Mouse (Mus musculus) heart, embryonic 13.5 days (tissue): ENCODE measurements around the gene Mknk1. TPM values are rescaled to one million over a fixed set of nuclear protein-coding genes. Genes with fewer than 3 reads are reported as not detected.
A peak's percentile ranks its signal among the peaks of the same experiment; 100 is the strongest.

Source experiments
- ATAC-seq: fragments of 200-750 bp; cut with Nextera tagmentation; 2 replicates; pipeline ENCODE4 v1.8.0; 2017; ENCODE audit warnings: moderate TSS enrichment; ENCODE audit not compliant: insufficient number of reproducible peaks, low FRiP score, low TSS enrichment; ENCODE audit errors: extremely low read depth
- H3K27ac ChIP-seq: fragments of 300-500 bp; sonication (generic); replicated peaks from 2 replicates; pipeline ENCODE4 v1.5.1; 2015; ENCODE audit warnings: moderate library complexity, mild to moderate bottlenecking, inconsistent platforms
- H3K27me3 ChIP-seq: fragments of 300-500 bp; sonication (generic); replicated peaks from 2 replicates; pipeline ENCODE4 v1.6.1; 2015; ENCODE audit warnings: mild to moderate bottlenecking, inconsistent platforms
- H3K36me3 ChIP-seq: fragments of 300-500 bp; sonication (generic); 2 replicates; pipeline ENCODE4 v1.6.1; 2015; ENCODE audit warnings: mild to moderate bottlenecking, inconsistent platforms
- H3K4me1 ChIP-seq: fragments of 300-500 bp; sonication (generic); 2 replicates; pipeline ENCODE4 v1.6.1; 2015; ENCODE audit warnings: inconsistent platforms
- H3K4me2 ChIP-seq: fragments of 300-500 bp; sonication (generic); 2 replicates; pipeline ENCODE4 v1.6.1; 2015; ENCODE audit warnings: inconsistent platforms, mild to moderate bottlenecking, moderate library complexity
- H3K4me3 ChIP-seq: fragments of 300-500 bp; sonication (generic); 2 replicates; pipeline ENCODE4 v1.5.1; 2015; ENCODE audit warnings: moderate library complexity, mild to moderate bottlenecking, inconsistent platforms
- H3K9ac ChIP-seq: fragments of 300-500 bp; sonication (generic); 2 replicates; pipeline ENCODE4 v1.6.1; 2015; ENCODE audit warnings: inconsistent platforms, mild to moderate bottlenecking, moderate library complexity
- H3K9me3 ChIP-seq: fragments of 300-500 bp; sonication (generic); 2 replicates; pipeline ENCODE4 v1.6.1; 2016; ENCODE audit warnings: inconsistent platforms
- WGBS: fragments of 180-500 bp; shearing (Covaris S2); methylation state at CpG from one replicate; pipeline ENCODE4 v1.1.7; 2015; ENCODE audit warnings: mixed read lengths; 5-methylcytosine and 5-hydroxymethylcytosine counted together
- polyA plus RNA-seq: library from polyadenylated mRNA; unstranded; fragments of >200 nt; fragmentation: Nextera tagmentation; extraction: Ambion mirVana; gene quantifications from 2 replicates; pipeline ENCODE4 v1.2.1, GENCODE M21; 2015

Gene Mknk1
- polyA plus RNA-seq, 1 experiment from 2014 or later: 18.6 TPM

DNA sequence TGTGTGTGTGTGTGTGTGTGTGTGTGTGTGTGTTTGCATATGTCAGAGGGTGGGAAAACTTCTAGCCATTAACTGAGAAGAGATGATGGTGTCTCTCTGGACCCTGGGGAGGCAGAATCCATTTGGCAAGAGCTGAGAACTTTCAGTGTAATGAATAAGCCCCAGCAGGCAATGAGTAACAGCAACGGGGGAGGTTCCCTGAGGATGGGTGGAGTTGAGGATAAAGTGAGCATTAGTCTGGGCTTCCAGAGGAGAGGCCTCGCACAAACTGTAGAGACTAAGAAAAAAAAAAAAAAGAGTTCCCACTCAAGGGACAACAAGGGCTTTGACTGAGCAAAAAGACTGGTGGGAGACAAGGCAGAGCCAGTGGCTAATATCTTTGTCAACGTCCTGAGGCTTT is 55.3 kb downstream of the Mknk1 start:
- WGBS: 21% methylated on average over 3 of the region's 3 CpGs
- Histone ChIP-seq H3K4me1 (peaks cover 20% of the 10 kb centered on the region), H3K4me2 (no peak overlapping the region), H3K27me3 (peaks cover 88% of the 10 kb centered on the region), H3K9me3 (no peaks in the 10 kb centered on the region), H3K9ac (no peak overlapping the region), H3K36me3 (no peaks in the 10 kb centered on the region), H3K4me3 (no peak overlapping the region), H3K27ac (no peak overlapping the region)
- no peak for ATAC-seq

DNA sequence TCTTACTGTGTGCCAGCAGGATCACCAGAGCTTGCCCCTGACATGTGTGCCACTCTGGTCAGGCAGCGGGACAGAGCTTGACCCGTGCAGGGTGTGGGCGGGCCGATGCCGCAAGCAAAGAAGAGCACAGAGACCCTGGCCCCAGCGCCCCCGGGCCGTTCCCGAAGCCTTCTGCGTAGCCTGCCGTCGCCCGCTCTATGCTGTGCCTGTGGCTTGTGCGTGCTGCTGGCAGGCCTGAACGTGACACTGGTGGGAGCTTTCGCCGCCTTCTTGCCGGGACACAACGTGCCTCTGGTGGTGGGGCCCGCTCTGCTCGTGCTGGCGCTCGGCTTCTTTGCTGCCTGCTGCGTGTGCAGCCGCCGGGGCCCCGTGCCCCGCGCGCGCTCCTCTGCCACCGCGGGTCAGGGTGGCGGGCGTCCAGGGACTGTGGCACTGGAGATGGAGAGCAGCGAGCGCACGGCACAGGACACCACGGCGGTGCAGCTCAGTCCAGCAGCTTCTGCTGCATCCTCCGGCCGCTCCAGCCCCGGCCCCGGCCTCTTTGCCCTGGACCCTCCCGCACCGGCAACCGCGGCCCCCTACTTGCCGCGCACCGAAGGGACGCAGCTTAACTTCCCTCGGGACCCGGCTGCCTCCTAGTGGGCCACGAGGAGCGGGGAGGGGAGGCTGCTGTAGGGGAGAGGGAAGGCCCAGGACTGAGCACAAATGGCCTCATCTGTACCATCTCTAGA is 59.1 kb downstream of the Mknk1 start:
- Histone ChIP-seq H3K9ac (peak overlapping the region; percentile 72), H3K27ac (no peak overlapping the region), H3K36me3 (no peaks in the 10 kb centered on the region), H3K4me3 (peak overlapping the region; percentile 52), H3K4me1 (peaks cover 8% of the 10 kb centered on the region), H3K27me3 (peaks cover 88% of the 10 kb centered on the region), H3K9me3 (no peaks in the 10 kb centered on the region), H3K4me2 (peak overlapping the region; percentile 80)
- ATAC-seq: no peak
- 1% methylated on average over 53 of the region's 56 CpGs for WGBS

DNA sequence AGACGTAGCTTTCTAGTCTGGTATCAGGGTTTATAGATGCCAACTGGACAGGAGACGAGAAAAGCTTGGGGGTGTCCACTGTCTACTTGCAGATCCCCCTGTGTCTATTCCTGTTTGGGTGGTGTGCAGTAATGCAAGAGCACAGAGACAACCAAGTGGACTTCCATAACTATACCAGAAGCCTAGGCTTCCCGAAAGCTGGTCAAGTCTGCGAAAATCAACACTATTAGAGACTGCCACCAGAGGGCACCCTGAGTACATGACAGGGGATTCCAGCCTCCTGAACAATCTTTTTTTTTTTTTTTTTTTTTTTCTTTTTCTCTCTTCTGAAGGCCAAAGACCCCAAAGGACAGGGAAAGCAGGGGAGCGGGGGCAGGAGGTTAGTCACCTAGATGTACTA is 63.8 kb downstream of the Mknk1 start:
- Histone ChIP-seq H3K9ac (no peak overlapping the region), H3K27ac (no peak overlapping the region), H3K36me3 (no peaks in the 10 kb centered on the region), H3K4me3 (no peak overlapping the region), H3K4me2 (no peak overlapping the region), H3K4me1 (peaks cover 6% of the 10 kb centered on the region), H3K27me3 (peaks cover 96% of the 10 kb centered on the region), H3K9me3 (no peaks in the 10 kb centered on the region)
- no peak for ATAC-seq
- WGBS: 17% methylated on average over 5 of the region's 5 CpGs

DNA sequence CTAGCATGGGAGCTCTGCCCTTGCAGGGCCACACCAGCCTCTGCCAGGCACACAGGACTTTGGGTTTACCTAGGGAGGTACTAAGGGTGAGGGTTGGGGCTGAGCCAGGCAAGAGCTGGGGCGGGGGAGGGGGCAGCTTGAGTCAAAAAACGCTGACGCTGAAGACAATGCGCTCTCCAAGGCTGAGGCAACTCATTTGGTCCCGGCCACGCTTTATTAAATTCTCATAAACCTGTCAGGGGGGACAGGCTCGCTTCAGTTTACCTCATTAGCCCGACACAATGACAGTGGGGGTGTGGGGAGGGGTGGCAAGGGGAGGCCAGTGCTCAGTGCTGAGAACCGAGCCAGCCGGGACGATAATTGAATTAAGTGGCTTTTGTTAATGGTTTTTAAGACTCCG is 65.4 kb downstream of the Mknk1 start:
- Histone ChIP-seq H3K4me2 (no peak overlapping the region), H3K27me3 (peaks cover 96% of the 10 kb centered on the region), H3K36me3 (no peaks in the 10 kb centered on the region), H3K27ac (no peak overlapping the region), H3K4me3 (no peak overlapping the region), H3K4me1 (peaks cover 10% of the 10 kb centered on the region), H3K9me3 (no peaks in the 10 kb centered on the region), H3K9ac (no peak overlapping the region)
- ATAC-seq: no peak
- 16% methylated on average over 12 of the region's 12 CpGs for WGBS

DNA sequence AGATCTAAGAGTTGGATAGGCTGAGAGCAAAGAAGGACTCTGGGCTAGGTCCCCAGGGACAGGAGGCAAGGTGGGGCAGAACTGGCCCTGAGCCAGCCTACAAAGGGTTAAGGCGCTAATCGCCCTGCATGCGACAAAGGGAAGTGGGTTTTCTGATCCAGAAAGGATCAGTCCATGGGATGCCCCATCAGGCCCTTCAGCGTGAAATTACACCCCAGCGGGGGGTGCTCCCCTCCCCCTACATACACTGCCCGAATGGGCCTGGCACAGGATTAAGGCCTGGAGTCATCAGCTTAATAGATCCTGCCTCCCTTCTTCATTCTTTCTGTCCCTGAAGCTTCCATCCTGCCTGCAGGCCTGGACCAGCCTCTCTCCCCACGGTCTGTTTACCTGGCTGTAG is 66.7 kb downstream of the Mknk1 start:
- H3K9me3 ChIP-seq: no peaks in the 10 kb centered on the region
- H3K27ac ChIP-seq: no peak overlapping the region
- H3K9ac ChIP-seq: no peak overlapping the region
- H3K4me3 ChIP-seq: no peak overlapping the region
- H3K27me3 ChIP-seq: peaks cover 92% of the 10 kb centered on the region
- WGBS: 13% methylated on average over 7 of the region's 7 CpGs
- peaks cover 10% of the 10 kb centered on the region for H3K4me1 ChIP-seq
- no peak for ATAC-seq
- H3K4me2 ChIP-seq: no peak overlapping the region
- no peaks in the 10 kb centered on the region for H3K36me3 ChIP-seq

DNA sequence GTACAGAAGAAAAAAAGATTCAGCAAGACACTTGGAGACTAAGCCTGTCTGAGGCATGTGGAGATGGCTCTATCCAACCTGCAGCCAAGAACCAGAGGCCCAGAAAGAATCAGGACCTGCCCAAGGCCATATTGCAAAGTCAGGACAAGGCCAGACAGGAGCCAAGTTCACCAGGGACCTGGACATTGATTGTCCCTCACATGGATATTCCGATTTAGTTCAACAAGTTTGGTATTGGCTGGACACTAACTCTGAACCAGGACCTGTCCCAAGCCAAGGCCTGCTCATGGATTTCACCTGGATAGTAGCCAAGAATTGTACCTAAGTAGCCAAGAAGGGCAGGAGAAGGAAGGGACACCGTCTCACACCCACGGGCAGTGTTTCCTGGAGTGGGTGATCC is 67.8 kb downstream of the Mknk1 start:
- Histone ChIP-seq H3K27me3 (peaks cover 91% of the 10 kb centered on the region), H3K4me1 (peaks cover 10% of the 10 kb centered on the region), H3K4me3 (no peak overlapping the region), H3K9me3 (no peaks in the 10 kb centered on the region), H3K36me3 (no peaks in the 10 kb centered on the region), H3K27ac (no peak overlapping the region), H3K9ac (no peak overlapping the region), H3K4me2 (no peak overlapping the region)
- 76% methylated on average over 3 of the region's 3 CpGs for WGBS
- ATAC-seq: no peak

DNA sequence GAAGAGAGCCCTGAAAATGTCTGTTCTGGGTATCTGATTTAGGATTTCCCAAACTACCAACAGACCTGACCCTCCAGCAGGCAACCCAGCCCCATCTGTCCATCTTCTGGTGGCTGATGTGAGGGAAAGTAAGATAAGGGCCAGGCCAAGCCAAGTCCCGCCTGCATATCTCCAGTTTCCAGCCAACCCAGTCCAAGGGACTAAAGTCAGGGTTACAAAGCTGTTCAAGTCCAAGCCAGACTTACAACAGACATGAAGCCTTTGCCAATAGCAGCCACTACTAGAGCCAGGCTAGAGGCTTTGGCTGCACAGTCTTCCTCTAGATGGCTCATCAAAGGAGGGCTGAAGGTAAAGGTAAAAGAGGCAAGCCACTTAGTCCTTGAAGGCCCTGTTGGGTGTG is 69.0 kb downstream of the Mknk1 start:
- 0 out of 2 replicates have a peak overlapping the region, but pooled peaks have one; percentile 45 for H3K27ac ChIP-seq
- H3K4me2 ChIP-seq: no peak overlapping the region
- H3K4me1 ChIP-seq: peaks cover 10% of the 10 kb centered on the region
- no peaks in the 10 kb centered on the region for H3K36me3 ChIP-seq
- H3K9me3 ChIP-seq: no peaks in the 10 kb centered on the region
- H3K4me3 ChIP-seq: no peak overlapping the region
- no peak overlapping the region for H3K9ac ChIP-seq
- no peak for ATAC-seq
- 29% methylated on average over 1 of the region's 1 CpGs for WGBS
- peaks cover 93% of the 10 kb centered on the region for H3K27me3 ChIP-seq

DNA sequence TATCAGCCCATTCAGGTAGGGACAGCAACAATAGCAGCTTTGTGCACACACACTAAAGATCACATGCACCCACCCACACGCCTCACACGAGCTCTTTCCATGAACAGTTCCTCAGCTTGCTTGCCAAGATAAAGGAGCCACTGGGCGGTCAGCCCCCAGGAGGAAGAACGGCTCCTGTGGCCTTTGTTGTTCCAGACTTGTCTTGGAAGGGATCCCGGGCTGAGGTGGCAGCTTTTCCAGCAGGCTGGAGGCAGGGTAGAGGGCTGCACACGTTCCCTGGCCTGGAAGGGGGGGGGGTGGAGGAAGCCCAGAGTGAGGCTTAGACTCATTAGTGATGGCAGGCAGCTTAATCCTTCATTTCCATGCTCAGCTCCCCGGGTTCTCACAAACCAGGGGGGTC is 69.6 kb downstream of the Mknk1 start:
- H3K9ac ChIP-seq: no peak overlapping the region
- no peak overlapping the region for H3K4me2 ChIP-seq
- 0 out of 2 replicates have a peak overlapping the region, but pooled peaks have one; percentile 45 for H3K27ac ChIP-seq
- H3K4me1 ChIP-seq: peaks cover 10% of the 10 kb centered on the region
- no peaks in the 10 kb centered on the region for H3K36me3 ChIP-seq
- H3K9me3 ChIP-seq: no peaks in the 10 kb centered on the region
- peaks cover 93% of the 10 kb centered on the region for H3K27me3 ChIP-seq
- H3K4me3 ChIP-seq: no peak overlapping the region
- ATAC-seq: no peak
- 13% methylated on average over 7 of the region's 7 CpGs for WGBS

DNA sequence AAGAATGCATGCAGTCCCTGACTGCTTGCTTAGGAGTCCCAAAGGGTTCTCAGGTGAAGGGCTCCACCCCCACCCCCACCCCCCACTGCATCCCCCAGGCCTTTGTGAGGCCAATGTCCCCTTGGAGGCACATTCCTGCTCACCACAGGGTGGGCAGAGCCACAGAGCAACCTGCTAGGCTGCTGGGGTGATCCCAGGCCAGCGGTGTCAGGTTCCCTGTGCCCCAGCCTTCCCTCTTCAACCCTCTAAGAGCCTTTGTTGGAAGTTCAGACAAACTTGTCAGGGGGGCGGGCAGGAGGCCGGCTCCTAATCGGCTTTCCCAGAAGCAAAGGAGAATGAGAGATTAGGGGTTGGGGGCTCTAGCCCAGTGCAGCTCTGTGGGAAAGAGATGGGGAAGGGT is 72.6 kb downstream of the Mknk1 start:
- Histone ChIP-seq H3K4me3 (no peak overlapping the region), H3K27me3 (peaks cover 83% of the 10 kb centered on the region), H3K4me2 (no peak overlapping the region), H3K9me3 (no peaks in the 10 kb centered on the region), H3K4me1 (peaks cover 10% of the 10 kb centered on the region), H3K36me3 (no peaks in the 10 kb centered on the region), H3K27ac (no peak overlapping the region), H3K9ac (no peak overlapping the region)
- WGBS: 15% methylated on average over 4 of the region's 4 CpGs
- no peak for ATAC-seq

DNA sequence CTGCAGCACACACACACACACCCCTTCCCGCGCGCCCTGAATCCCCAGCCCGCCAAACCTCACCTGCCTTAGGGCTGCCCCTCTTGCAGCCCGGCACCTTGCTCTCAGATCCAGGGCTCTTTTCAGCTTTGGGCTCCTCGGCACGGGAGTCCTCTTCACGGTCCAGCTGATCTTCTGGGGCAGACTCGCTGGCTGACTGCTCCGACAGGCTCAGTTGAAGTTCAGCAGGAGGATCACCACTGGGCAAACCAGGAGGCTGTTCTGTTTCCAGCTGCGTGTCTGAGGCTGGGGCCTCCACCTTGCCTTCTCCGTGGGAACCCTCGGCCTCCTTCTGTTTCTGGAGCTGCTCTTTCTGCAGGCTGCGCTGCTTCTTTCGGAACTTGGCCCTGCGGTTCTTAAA is 80.9 kb downstream of the Mknk1 start:
- Histone ChIP-seq H3K27ac (no peak overlapping the region), H3K9ac (no peak overlapping the region), H3K4me2 (no peak overlapping the region), H3K4me1 (no peaks in the 10 kb centered on the region), H3K4me3 (no peak overlapping the region), H3K9me3 (no peaks in the 10 kb centered on the region), H3K36me3 (no peaks in the 10 kb centered on the region), H3K27me3 (peaks cover 98% of the 10 kb centered on the region)
- 70% methylated on average over 16 of the region's 16 CpGs for WGBS
- ATAC-seq: no peak

DNA sequence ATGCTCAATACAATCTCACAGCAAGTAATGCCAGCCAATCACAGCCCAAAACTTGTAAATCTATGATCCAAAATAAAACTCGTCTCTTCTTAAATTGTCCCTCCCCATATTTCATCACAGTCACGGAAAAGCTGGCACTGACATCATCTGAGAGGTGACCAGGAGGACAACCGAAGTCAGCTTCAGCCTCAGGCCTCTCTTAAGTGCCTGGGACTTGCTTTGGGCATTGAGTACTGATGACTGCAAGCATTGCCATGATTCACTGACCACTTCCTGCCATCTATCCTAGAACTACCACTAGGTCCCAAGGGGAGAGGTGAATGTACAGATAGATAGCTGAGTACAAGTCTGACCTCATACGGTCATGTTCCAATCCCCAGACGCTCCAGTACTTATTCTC is 83.7 kb downstream of the Mknk1 start:
- H3K4me3 ChIP-seq: no peak overlapping the region
- no peak for ATAC-seq
- WGBS: 67% methylated on average over 5 of the region's 5 CpGs
- no peak overlapping the region for H3K27ac ChIP-seq
- H3K9me3 ChIP-seq: no peaks in the 10 kb centered on the region
- H3K27me3 ChIP-seq: peaks cover 94% of the 10 kb centered on the region
- no peak overlapping the region for H3K9ac ChIP-seq
- no peak overlapping the region for H3K4me2 ChIP-seq
- H3K4me1 ChIP-seq: no peaks in the 10 kb centered on the region
- H3K36me3 ChIP-seq: no peaks in the 10 kb centered on the region

DNA sequence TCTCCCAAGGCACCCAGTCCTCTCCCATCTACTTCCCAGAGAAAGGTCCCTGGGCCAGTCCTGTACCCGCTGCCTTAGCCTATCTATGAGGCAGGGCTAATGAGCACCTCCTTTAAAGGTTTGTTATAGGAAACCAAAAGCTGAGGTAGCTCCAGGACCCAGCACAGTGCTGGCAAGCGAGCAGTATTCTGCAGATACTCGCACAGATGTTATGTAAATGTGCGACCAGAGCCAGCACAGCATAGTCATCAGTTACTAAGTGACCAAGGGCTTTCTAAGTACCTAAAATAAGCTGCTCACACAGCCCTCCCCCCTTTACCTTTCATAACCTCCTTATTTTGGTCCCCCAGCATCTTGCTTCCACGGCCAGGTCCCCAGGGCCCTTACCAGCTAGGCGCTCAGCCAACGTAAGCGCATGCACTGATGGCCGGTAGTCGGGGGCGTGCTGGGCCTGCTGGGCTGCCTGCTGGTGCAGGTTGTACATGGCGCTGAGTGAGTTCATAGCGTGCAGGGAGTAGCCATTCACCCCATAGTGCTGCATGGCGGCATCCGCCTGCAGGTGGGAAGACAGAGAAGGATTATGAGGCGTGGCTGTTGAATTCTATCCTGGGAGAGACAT is 84.4 kb downstream of the Mknk1 start:
- Histone ChIP-seq H3K4me2 (no peak overlapping the region), H3K4me3 (no peak overlapping the region), H3K4me1 (no peaks in the 10 kb centered on the region), H3K27ac (no peak overlapping the region), H3K9me3 (no peaks in the 10 kb centered on the region), H3K36me3 (no peaks in the 10 kb centered on the region), H3K27me3 (peaks cover 94% of the 10 kb centered on the region), H3K9ac (no peak overlapping the region)
- WGBS: 62% methylated on average over 16 of the region's 16 CpGs
- no peak for ATAC-seq
